14 mouse cellular contexts compared by ENCODE assay signal in the genomic region with DNA sequence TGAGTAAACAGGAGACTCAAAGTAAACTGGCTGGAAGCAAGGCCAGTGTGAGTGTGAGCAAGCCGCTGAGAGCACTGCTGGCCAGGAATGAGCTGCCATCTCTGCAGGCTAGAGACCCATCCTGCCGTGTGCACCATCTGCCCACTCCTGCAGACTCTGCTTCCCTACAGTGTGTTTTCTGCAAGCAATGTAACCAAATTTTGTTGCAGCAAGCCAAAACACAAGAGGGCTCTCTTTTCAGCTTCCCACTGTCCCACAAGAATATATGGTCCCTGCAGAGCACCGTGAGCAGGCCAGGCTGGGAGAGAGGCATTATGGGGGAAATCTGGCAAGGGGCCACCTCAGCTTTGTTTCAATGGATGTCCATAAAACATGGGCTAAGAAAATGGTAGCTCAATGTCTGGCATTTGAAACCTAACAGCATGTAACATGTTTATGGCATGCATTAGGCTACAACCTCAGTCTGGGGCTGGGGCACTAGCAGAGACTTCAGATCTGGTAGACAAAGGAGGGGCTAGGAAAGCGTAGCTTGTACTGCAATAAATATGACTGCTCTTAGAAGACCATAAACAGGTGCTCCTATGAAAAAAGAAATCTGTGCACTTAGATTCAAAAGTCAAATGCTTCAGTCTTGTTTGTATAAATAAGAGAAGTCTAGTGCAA.
DNase-seq lines count a peak whose midpoint lies in the region; ATAC-seq and TF ChIP-seq lines count a peak whose summit lies in the region.
"Had no signal": no experiment of that assay in that cellular context is flagged by ENCODE, and none has a peak within 500 bp of the region (broad histone marks: within the 10 kb centered on the region; RNA-seq: fewer than 3 reads in every experiment).

No protein-coding gene starts in this region.

- DNase-seq in heart, adult 11 months = peak; percentile 57
- DNase-seq in heart, adult 8-10 months (ENCODE audit: low spot score) = no peak
- peak; percentile 49 for DNase-seq in midbrain, postnatal 0 days (ENCODE audit: low spot score)
- DNase-seq in cerebellum, postnatal 10 days = peak; percentile 85 to 91
- DNase-seq in testis, postnatal 10 days (ENCODE audit: low spot score) = no peak
- DNase-seq: heart, postnatal 36 days; lung, postnatal 10 days; thymus, adult 2 months had no signal

- WGBS in midbrain, postnatal 0 days = 62% methylated on average over 4 of the region's 4 CpGs
- 56% methylated on average over 4 of the region's 4 CpGs for WGBS in midbrain, embryonic 15.5 days
- 15% methylated on average over 4 of the region's 4 CpGs for WGBS in neural tube, embryonic 14.5 days

- H3K27me3 ChIP-seq in midbrain, postnatal 0 days (ENCODE audit: insufficient read depth, low read length) = no peaks in the 10 kb centered on the region
- no peaks in the 10 kb centered on the region for H3K27me3 ChIP-seq in midbrain, embryonic 15.5 days (replicated peaks)
- no peaks in the 10 kb centered on the region for H3K27me3 ChIP-seq in neural tube, embryonic 14.5 days (ENCODE audit: control insufficient read depth, insufficient read depth, low read length)
- H3K27me3 ChIP-seq: embryonic facial prominence, embryonic 15.5 days; limb, embryonic 15.5 days had no signal

- no peaks in the 10 kb centered on the region for H3K4me1 ChIP-seq in midbrain, postnatal 0 days (ENCODE audit: insufficient read depth, low read length)
- peaks cover 6% of the 10 kb centered on the region; the same call in 1 of the 2 replicates for H3K4me1 ChIP-seq in midbrain, embryonic 15.5 days
- peaks cover 4% of the 10 kb centered on the region; the same call in 1 of the 2 replicates for H3K4me1 ChIP-seq in neural tube, embryonic 14.5 days (ENCODE audit: control insufficient read depth, insufficient read depth, low read length)
- H3K4me1 ChIP-seq: embryonic facial prominence, embryonic 15.5 days; limb, embryonic 15.5 days had no signal

- no peak for TF ChIP-seq CTCF in midbrain, postnatal 0 days (IDR thresholded peaks at IDR 0.05)

- H3K36me3 ChIP-seq in midbrain, postnatal 0 days (ENCODE audit: insufficient read depth, low read length) = no peaks in the 10 kb centered on the region
- H3K36me3 ChIP-seq in midbrain, embryonic 15.5 days (replicated peaks) = no peaks in the 10 kb centered on the region
- no peaks in the 10 kb centered on the region for H3K36me3 ChIP-seq in neural tube, embryonic 14.5 days (ENCODE audit: control insufficient read depth, insufficient read depth, low read length)
- H3K36me3 ChIP-seq: embryonic facial prominence, embryonic 15.5 days had no signal

- H3K4me3 ChIP-seq in midbrain, postnatal 0 days (ENCODE audit: low read depth, low read length) = no peak overlapping the region
- no peak overlapping the region for H3K4me3 ChIP-seq in midbrain, embryonic 15.5 days
- no peak overlapping the region for H3K4me3 ChIP-seq in neural tube, embryonic 14.5 days (ENCODE audit: low read depth, low read length)
- H3K4me3 ChIP-seq: embryonic facial prominence, embryonic 15.5 days; limb, embryonic 15.5 days had no signal

- H3K27ac ChIP-seq in midbrain, postnatal 0 days (ENCODE audit: low read depth, low read length) = no peak overlapping the region
- H3K27ac ChIP-seq in midbrain, embryonic 15.5 days = no peak overlapping the region
- H3K27ac ChIP-seq in neural tube, embryonic 14.5 days (ENCODE audit: low read depth, low read length) = peak overlapping the region; percentile 2; the same call in 1 of the 2 replicates
- H3K27ac ChIP-seq: embryonic facial prominence, embryonic 15.5 days; limb, embryonic 15.5 days had no signal

- ATAC-seq in midbrain, postnatal 0 days (ENCODE audit: low FRiP score) = no peak
- ATAC-seq in midbrain, embryonic 15.5 days (replicated peaks) = no peak
- peak; percentile 47; the same call in 1 of the 2 replicates for ATAC-seq in neural tube, embryonic 14.5 days (ENCODE audit: low read depth)
- ATAC-seq in activated CD4-positive, CD25-positive, alpha-beta regulatory T cell, adult 4 months = no peak
- ATAC-seq: CD4-positive, CD25-positive, alpha-beta regulatory T cell, adult 4 months had no signal

- no peak overlapping the region for H3K4me2 ChIP-seq in midbrain, postnatal 0 days (ENCODE audit: low read depth, low read length, poor library complexity, severe bottlenecking)
- no peak overlapping the region for H3K4me2 ChIP-seq in midbrain, embryonic 15.5 days
- no peak overlapping the region for H3K4me2 ChIP-seq in neural tube, embryonic 14.5 days (ENCODE audit: low read depth, low read length)
- H3K4me2 ChIP-seq: embryonic facial prominence, embryonic 15.5 days; limb, embryonic 15.5 days had no signal

- H3K9me3 ChIP-seq in midbrain, postnatal 0 days (ENCODE audit: low read length) = no peaks in the 10 kb centered on the region
- H3K9me3 ChIP-seq in midbrain, embryonic 15.5 days = no peaks in the 10 kb centered on the region
- no peaks in the 10 kb centered on the region for H3K9me3 ChIP-seq in neural tube, embryonic 14.5 days (ENCODE audit: control insufficient read depth, low read length)
- H3K9me3 ChIP-seq: embryonic facial prominence, embryonic 15.5 days; limb, embryonic 15.5 days had no signal

- H3K9ac ChIP-seq in midbrain, postnatal 0 days (replicated peaks; ENCODE audit: low read length, poor library complexity, severe bottlenecking) = no peak overlapping the region
- H3K9ac ChIP-seq in midbrain, embryonic 15.5 days = no peak overlapping the region
- H3K9ac ChIP-seq in neural tube, embryonic 14.5 days (replicated peaks; ENCODE audit: low read depth, low read length) = no peak overlapping the region
- H3K9ac ChIP-seq: embryonic facial prominence, embryonic 15.5 days; limb, embryonic 15.5 days had no signal

Comparison
In these comparisons a context has a peak if more than half of its experiments do, and no peak if none do; other contexts are left out.
1. DNase-seq: peak in heart, adult 11 months (single experiment), midbrain, postnatal 0 days (single experiment) and cerebellum, postnatal 10 days (2 of 2); none in heart, adult 8-10 months (single experiment) and testis, postnatal 10 days (single experiment).